In the genomic region with DNA sequence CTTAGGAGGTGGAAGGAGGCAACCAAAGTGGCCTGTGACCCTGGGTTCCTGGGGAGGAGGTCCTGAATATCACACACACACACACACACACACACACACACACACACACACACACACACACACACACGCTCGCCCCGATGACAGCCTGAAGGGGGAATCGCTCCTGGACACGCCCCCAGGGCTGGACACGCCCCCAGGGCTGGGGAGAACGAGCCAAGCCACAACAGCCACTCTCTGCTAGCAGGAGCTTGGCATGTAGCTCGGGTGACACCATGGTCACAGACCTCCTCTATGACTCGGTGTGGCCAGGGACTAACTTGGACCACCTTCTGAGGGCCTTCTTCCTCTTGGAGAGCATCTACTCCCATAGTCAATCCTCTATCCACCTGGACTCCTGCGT, we compare ENCODE assay signal across 19 mouse cellular contexts. TPM values are rescaled to one million over a fixed set of nuclear protein-coding genes. Genes with fewer than 3 reads are reported as not detected.
DNase-seq lines count a peak whose midpoint lies in the region; ATAC-seq and TF ChIP-seq lines count a peak whose summit lies in the region.
"Had no signal": no experiment of that assay in that cellular context is flagged by ENCODE, and none has a peak within 500 bp of the region (broad histone marks: within the 10 kb centered on the region; RNA-seq: fewer than 3 reads in every experiment).

No protein-coding gene starts in this region.

- H3K4me2 ChIP-seq in kidney, embryonic 14.5 days (replicated peaks; ENCODE audit: low read depth, low read length): no peak overlapping the region
- H3K4me2 ChIP-seq in stomach, postnatal 0 days (replicated peaks; ENCODE audit: low read depth): no peak overlapping the region
- H3K4me2 ChIP-seq: embryonic facial prominence, embryonic 13.5 days; forebrain, embryonic 15.5 days; liver, embryonic 13.5 days had no signal

- H3K4me3 ChIP-seq in kidney, embryonic 14.5 days (ENCODE audit: low read length): no peak overlapping the region
- no peak overlapping the region for H3K4me3 ChIP-seq in stomach, postnatal 0 days (ENCODE audit: low read depth, low read length)
- H3K4me3 ChIP-seq: embryonic facial prominence, embryonic 13.5 days; forebrain, embryonic 15.5 days; liver, embryonic 13.5 days had no signal

- no peaks in the 10 kb centered on the region for H3K27me3 ChIP-seq in kidney, embryonic 14.5 days (ENCODE audit: control insufficient read depth, insufficient read depth, low read length)
- no peaks in the 10 kb centered on the region for H3K27me3 ChIP-seq in stomach, postnatal 0 days (ENCODE audit: control insufficient read depth, insufficient read depth, low read length)
- H3K27me3 ChIP-seq: embryonic facial prominence, embryonic 13.5 days; forebrain, embryonic 15.5 days had no signal

- peak; percentile 36; the same call in 1 of the 2 replicates for ATAC-seq in kidney, embryonic 14.5 days (ENCODE audit: low FRiP score, low TSS enrichment)
- 0 out of 2 replicates have a peak, but pooled peaks have one; percentile 29 for ATAC-seq in erythroblast, adult 5-6 weeks (replicated peaks; ENCODE audit: low FRiP score, poor library complexity, severe bottlenecking)
- ATAC-seq in stomach, postnatal 0 days (ENCODE audit: low FRiP score, low TSS enrichment): no peak
- ATAC-seq: forebrain, embryonic 15.5 days had no signal

- H3K36me3 ChIP-seq in kidney, embryonic 14.5 days (ENCODE audit: control insufficient read depth, insufficient read depth, low read length): no peaks in the 10 kb centered on the region
- H3K36me3 ChIP-seq in stomach, postnatal 0 days (ENCODE audit: control insufficient read depth, insufficient read depth, low read length): no peaks in the 10 kb centered on the region
- H3K36me3 ChIP-seq: embryonic facial prominence, embryonic 13.5 days; forebrain, embryonic 15.5 days; liver, embryonic 13.5 days had no signal

- H3K27ac ChIP-seq in kidney, embryonic 14.5 days (ENCODE audit: low read depth, low read length): no peak overlapping the region
- no peak overlapping the region for H3K27ac ChIP-seq in stomach, postnatal 0 days (replicated peaks)
- H3K27ac ChIP-seq: embryonic facial prominence, embryonic 13.5 days; forebrain, embryonic 15.5 days; kidney, postnatal 0 days; liver, embryonic 13.5 days had no signal

- no peak overlapping the region for H3K9ac ChIP-seq in kidney, embryonic 14.5 days (ENCODE audit: low read depth, low read length)
- H3K9ac ChIP-seq in stomach, postnatal 0 days (ENCODE audit: low read length): no peak overlapping the region
- H3K9ac ChIP-seq: embryonic facial prominence, embryonic 13.5 days; forebrain, embryonic 15.5 days; liver, embryonic 13.5 days had no signal

- H3K9me3 ChIP-seq in kidney, embryonic 14.5 days (ENCODE audit: control insufficient read depth, low read length): no peaks in the 10 kb centered on the region
- H3K9me3 ChIP-seq in stomach, postnatal 0 days (ENCODE audit: control insufficient read depth, low read length): no peaks in the 10 kb centered on the region
- H3K9me3 ChIP-seq: embryonic facial prominence, embryonic 13.5 days; forebrain, embryonic 15.5 days; liver, embryonic 13.5 days had no signal

- 23% methylated on average over 10 of the region's 10 CpGs for WGBS in kidney, embryonic 14.5 days
- 18% methylated on average over 9 of the region's 10 CpGs for WGBS in stomach, postnatal 0 days

- no peaks in the 10 kb centered on the region for H3K4me1 ChIP-seq in kidney, embryonic 14.5 days (ENCODE audit: control insufficient read depth, insufficient read depth, low read length)
- H3K4me1 ChIP-seq in stomach, postnatal 0 days (replicated peaks; ENCODE audit: control insufficient read depth, insufficient read depth): no peaks in the 10 kb centered on the region
- H3K4me1 ChIP-seq: forebrain, embryonic 15.5 days; liver, embryonic 13.5 days had no signal

- no peak for TF ChIP-seq EP300 in stomach, postnatal 0 days (optimal IDR thresholded peaks at IDR 0.05)

- no peak for DNase-seq in kidney, postnatal 25 days
- peak; percentile 63 for DNase-seq in retina, postnatal 1 day
- DNase-seq in retina, embryonic 14.5 days (ENCODE audit: low spot score): no peak
- peak; percentile 48 for DNase-seq in stomach, postnatal 0 days (ENCODE audit: low spot score)
- no peak for DNase-seq in cerebellum, postnatal 14 days
- DNase-seq: cerebellum, adult 11-12 months; gastrocnemius, postnatal 36 days; heart, postnatal 36 days; layer of hippocampus, postnatal 36 days; liver, embryonic 13.5 days; midbrain, embryonic 14.5 days; thymus, adult 18-20 months had no signal

- TF ChIP-seq CTCF in stomach, postnatal 0 days (IDR thresholded peaks at IDR 0.05; ENCODE audit: low read depth): no peak

RNA-seq across cellular contexts. Expression of a gene that starts 13.7 kb away (rescaled TPM):
- 60.1 and 61.8 TPM in 2 replicates for polyA plus RNA-seq in kidney, embryonic 14.5 days (2014; fragmentation: Nextera tagmentation; extraction: Ambion mirVana)
- 8.2 and 8.5 TPM in 2 replicates for total RNA-seq in erythroblast, adult 5-6 weeks (2015; ENCODE audit: low replicate concordance)
- total RNA-seq in erythroblast, adult 5-6 weeks (2017; ENCODE audit: low replicate concordance): 10.6 and 12.4 TPM in 2 replicates
- 54.1 and 56.5 TPM in 2 replicates for polyA plus RNA-seq in stomach, postnatal 0 days (2015; fragmentation: Nextera tagmentation; extraction: Ambion mirVana)

RNA-seq across cellular contexts. Expression of a gene that starts 33.0 kb away (rescaled TPM):
- 3.4 and 3.8 TPM in 2 replicates for polyA plus RNA-seq in kidney, embryonic 14.5 days (2014; fragmentation: Nextera tagmentation; extraction: Ambion mirVana)
- 4.8 and 6.5 TPM in 2 replicates for total RNA-seq in erythroblast, adult 5-6 weeks (2015; ENCODE audit: low replicate concordance)
- total RNA-seq in erythroblast, adult 5-6 weeks (2017; ENCODE audit: low replicate concordance): 2.3 and 9.6 TPM in 2 replicates
- polyA plus RNA-seq in stomach, postnatal 0 days (2015; fragmentation: Nextera tagmentation; extraction: Ambion mirVana): 1.5 and 1.8 TPM in 2 replicates

RNA-seq across cellular contexts. Expression of a gene that starts 33.3 kb away (rescaled TPM):
- 0.17 and 0.58 TPM in 2 replicates for polyA plus RNA-seq in kidney, embryonic 14.5 days (2014; fragmentation: Nextera tagmentation; extraction: Ambion mirVana)
- not detected in 2 replicates for total RNA-seq in erythroblast, adult 5-6 weeks (2015; ENCODE audit: low replicate concordance)
- 0.84 TPM in 1 of 2 replicates, not detected in the other for total RNA-seq in erythroblast, adult 5-6 weeks (2017; ENCODE audit: low replicate concordance)
- 0.12 and 0.21 TPM in 2 replicates for polyA plus RNA-seq in stomach, postnatal 0 days (2015; fragmentation: Nextera tagmentation; extraction: Ambion mirVana)
- polyA plus RNA-seq: small intestine, adult 2 months had no signal

RNA-seq across cellular contexts. Expression of a gene that starts 53.2 kb away (rescaled TPM):
- 7.1 and 10.3 TPM in 2 replicates for polyA plus RNA-seq in kidney, embryonic 14.5 days (2014; fragmentation: Nextera tagmentation; extraction: Ambion mirVana)
- not detected in 2 replicates for total RNA-seq in erythroblast, adult 5-6 weeks (2015; ENCODE audit: low replicate concordance)
- total RNA-seq in erythroblast, adult 5-6 weeks (2017; ENCODE audit: low replicate concordance): not detected in 2 replicates
- 3.1 and 4.2 TPM in 2 replicates for polyA plus RNA-seq in stomach, postnatal 0 days (2015; fragmentation: Nextera tagmentation; extraction: Ambion mirVana)
- total RNA-seq: MEL had no signal

Comparison
In these comparisons a context has a peak if more than half of its experiments do, and no peak if none do; other contexts are left out.
1. DNase-seq: peak in retina, postnatal 1 day (single experiment) and stomach, postnatal 0 days (single experiment); none in kidney, postnatal 25 days (0 of 2), retina, embryonic 14.5 days (single experiment) and cerebellum, postnatal 14 days (0 of 2).